Mouse (Mus musculus) right cerebral cortex, postnatal 36 days (tissue): Measurements from ENCODE around the gene Flg2.

Experiments
- DNase-seq, 2 experiments: peaks; one replicate each; pipeline ENCODE4 v3.0.0; 2022; ENCODE audit warnings: low spot score in 2 of 2, mixed read lengths in 1 of 2

Gene Flg2

DNA sequence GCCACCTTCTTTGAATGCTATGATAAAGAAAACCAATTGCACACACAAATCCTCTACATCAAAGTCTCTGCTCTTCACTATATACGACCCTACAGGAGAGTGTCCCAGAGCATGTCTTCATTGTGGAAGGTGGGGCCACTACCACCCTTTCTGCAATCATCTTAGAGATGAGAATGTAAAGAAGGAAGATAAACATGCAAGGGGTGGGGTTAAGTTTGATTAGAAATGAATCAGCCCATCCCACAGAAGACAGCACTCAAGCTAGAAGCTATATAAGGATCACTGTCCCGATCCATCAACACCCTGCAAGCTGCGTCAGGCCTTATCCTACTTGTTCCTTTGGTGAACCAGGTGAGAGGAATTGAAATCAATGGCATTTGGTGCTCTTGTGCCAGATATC, at the start of gene Flg2:
Gene Flg2 (plus strand): TSS at position 301 of the 400 bp plus-strand sequence.
- no peak for DNase-seq

DNA sequence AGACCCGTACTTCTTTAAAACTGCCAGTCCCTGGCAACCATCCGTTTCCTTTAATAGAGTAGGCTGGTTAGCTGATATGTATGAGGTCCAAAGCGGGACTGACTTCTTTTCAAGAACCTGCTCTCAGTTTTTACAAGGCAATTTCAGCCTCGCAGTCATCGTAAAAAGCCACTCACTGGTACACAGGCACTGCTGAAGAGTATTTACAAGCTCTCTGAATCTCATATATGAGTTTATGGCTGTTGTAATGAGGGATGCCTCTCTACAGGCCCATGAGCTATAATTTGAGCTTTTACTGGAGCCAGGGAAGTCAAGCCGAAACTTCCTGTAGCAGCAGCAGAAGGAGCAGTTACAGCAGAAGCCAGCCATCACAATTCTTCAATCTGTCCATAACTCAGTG, 34.6 kb upstream of the Flg2 start:
- DNase-seq: no peak

DNA sequence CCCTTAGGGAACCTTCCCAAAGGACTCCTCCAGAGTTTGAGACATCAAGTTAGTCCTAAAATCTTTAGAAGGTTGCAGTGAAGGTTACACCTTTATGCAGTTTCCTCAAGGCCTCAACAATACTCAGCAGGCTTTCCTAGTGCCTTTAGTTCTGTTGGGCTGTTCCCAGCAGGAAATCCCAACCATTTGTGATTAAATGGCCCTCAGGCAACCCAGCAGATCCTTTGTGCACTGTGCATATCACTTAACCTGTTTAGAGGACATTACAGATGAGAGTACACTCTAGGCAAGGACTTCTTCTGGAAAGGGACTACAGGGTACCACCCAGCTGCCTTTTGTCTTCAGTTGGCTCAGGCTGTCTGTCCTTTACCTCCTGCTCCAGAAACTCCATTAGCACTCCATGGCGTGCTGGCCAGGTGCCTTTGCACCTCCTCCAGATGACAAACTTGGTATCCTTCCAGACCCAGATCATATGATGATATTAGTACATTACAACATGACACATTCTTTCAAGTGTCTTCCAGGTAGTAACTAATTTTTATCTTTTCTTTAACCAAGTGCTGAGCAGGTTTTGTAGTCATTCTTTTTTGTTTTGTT, 34.0 kb upstream of the Flg2 start:
- no peak for DNase-seq

DNA sequence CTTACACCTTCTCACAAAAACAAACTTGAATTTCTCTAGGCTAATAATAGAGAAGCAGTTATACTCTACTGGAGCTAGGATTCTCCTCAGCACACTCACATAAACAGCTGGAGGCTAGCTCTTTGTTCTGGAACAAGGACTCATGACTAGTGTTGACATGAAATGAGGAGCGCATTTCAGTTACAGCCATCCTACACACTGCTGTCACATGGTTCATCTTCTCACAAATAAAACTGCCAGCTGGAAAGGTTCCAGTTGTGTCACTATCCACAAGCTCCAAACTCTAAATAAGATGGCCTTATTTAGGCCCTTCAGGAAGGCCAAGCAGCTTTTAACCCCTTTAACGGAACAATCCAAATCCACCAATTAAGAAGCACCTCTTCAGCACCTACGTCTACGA, 16.2 kb upstream of the Flg2 start:
- DNase-seq: no peak

DNA sequence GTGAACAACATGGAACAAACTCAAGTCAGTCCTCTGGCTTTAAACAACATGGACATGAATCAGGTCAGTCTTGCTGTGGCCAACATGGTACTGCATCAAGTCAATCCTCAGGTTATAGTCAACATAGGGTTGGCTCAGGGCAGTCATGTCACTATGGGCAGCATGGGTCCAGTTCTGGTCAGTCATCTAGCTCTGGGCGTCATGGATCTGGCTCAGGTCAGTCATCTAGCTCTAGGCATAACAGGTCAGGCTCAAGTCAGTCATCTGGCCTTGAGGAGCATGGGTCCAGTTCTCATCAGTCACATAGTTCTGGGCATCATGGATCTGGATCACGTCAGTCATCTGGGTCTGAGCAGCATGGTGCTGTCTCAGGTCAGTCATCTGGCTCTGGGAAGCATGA, 4.9 kb downstream of the Flg2 start:
- no peak for DNase-seq

DNA sequence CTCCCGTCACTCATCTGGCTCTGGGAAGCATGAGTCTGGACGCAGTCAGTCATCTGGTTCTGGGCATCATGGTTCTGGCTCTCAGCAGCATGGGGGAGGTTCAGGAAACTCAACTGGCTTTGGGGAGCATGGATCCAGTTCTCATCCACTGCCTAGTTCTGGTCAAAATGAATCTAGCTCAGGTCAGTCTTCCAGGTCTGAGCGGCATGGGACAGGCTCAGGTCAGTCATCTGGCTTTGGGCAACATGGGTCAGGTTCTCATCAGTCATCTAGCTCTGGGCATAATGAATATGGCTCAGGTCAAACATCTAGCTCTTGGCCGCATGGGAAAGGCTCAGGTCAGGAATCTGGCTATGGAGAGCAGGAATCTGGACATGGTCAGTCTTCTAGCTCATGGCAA, 5.4 kb downstream of the Flg2 start:
- no peak for DNase-seq
